Mouse (Mus musculus) yolk sac, embryonic 10.5 days (tissue): ENCODE data around the gene Nectin2.
A peak's percentile ranks its signal among the peaks of the same experiment; 100 is the strongest.
"Not testable (repeated sequence)": the region's sequence is repeated elsewhere in the genome, so short reads cannot be mapped to it uniquely, and the experiment has no call there.

ENCODE experiments used
- DNase-seq: peaks from one replicate; pipeline ENCODE4 v3.0.0-alpha.2; 2017; ENCODE audit warnings: low spot score

Gene Nectin2

DNA sequence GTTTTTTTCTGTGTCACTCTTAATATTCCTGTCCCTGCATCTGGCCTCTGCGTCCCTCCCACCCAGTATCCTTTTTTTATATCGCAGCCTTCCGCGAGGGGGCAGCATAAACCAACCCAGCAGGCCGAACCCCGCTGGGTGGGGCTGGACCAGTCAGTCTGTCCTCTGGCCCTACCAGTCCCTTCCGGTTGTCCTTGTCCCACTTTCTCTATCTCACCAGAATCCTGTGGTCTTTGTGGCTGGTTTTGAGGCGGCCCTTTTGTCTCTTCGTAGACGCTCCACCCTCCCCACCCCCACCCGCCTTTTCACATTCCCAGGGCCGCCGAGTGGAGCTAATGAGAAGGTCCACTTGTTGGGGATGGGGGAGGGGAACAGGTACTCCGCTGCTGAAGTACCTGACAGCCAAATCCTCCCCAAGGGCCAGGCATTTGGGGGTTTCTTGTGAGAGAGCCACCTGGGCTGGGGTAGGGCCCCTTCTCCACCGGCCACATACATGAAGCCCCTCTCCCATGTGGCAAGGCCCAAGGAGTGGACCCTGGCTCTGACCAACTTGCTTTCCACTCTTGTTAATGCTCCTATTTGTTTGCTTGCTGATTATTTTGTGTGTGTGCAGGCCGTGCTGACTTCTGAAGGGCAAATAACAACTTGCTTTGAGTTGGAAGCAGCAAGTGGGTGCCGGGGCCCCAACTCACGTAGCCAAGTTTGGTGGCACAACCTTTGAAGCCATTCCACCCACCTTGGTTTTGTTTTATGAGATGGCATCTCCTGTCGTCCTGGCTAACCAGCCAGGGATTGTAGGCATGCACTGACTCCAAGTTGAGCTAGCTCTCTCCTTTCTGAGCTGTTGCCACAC is at the start of gene Nectin2:
Nectin2 (minus strand) TSS at position 267 of the 853 bp plus-strand sequence.
- DNase-seq, result peak; percentile 90

DNA sequence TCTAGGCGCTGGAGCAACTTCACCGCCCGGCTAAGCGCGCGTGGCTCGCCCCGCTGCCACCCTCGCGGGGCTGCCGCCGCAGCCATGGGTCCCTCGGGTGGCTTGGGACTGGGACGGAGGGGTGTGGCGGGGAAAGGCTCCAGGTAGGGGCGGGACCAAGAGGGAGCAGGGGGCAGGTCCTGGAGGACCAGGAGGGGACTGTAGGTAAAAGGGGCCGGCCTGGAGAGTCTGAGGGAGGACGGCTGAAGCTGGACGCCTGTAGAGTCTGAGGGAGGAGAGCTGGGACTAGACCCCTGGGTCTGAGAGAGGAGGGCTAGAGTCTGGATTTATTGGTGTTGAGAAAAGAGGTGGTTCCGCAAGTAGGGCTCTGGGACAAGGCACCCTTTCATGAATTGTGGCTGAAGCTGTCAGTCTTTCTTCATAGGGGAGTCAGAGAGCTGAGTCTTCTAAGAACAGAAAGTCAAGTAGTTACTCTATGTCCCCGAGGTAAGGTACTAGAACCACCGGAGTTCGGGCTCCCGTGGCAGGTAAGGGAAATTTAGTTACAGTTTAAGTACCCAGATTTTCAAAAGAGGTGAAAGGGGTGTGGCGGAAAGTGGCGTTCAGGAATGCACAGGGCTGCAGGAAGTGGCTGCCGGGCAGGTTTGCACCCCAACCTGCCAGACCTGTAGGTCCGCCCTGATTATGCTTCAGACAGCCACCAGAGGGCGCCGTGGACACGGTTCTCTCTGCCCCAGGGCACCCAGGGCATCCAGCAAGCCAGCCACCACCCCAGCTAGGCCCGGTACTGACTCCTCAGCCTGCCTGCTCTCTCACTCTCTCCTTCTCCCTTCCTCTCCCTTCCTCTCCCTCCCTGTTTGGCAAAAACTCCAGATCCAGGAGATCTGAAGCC is 46.7 kb upstream of the Nectin2 start, which contains the start of gene Cblc:
Cblc (minus strand) TSS at position 113 of the 892 bp plus-strand sequence.
- peak; percentile 71 for DNase-seq

DNA sequence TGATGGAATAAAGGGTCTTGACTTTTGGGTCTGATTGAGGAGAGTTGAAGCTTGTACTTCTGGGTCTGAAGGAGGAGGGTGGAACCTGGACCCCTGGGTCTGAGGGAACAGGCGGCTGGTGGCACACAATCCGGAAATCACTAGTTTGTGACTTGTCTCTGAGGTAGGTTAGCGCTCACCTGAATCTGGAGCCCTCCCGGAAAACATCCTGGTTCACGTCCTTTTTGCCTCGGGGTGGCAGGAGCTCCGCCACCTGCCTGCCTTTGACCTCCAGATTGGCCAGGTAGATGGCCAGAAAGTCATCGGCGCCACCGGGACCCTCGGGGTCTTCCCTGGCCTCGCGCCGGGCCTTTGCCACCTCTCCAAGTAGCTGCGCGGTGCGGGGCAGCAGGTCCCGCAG is 46.0 kb upstream of the Nectin2 start:
- no peak for DNase-seq

DNA sequence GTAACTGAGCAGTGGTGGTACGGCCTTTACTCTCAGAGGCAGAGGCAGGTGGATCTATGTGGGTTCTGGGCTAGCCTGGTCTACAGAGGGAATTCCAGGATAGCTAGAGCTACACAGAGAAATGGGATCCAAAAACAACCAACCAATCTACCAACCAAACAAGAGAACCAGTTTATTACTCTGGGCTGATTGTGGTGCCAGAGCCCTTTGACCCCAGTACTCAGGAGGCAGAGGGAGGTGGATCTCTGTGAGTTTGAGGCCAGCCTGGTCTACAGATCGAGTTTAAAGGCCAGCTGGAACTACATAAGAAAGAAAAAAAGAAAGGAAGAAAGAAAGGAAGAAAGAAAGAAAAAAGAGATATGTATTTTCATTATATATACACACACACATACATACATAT is 45.0 kb upstream of the Nectin2 start:
- DNase-seq, result no peak

DNA sequence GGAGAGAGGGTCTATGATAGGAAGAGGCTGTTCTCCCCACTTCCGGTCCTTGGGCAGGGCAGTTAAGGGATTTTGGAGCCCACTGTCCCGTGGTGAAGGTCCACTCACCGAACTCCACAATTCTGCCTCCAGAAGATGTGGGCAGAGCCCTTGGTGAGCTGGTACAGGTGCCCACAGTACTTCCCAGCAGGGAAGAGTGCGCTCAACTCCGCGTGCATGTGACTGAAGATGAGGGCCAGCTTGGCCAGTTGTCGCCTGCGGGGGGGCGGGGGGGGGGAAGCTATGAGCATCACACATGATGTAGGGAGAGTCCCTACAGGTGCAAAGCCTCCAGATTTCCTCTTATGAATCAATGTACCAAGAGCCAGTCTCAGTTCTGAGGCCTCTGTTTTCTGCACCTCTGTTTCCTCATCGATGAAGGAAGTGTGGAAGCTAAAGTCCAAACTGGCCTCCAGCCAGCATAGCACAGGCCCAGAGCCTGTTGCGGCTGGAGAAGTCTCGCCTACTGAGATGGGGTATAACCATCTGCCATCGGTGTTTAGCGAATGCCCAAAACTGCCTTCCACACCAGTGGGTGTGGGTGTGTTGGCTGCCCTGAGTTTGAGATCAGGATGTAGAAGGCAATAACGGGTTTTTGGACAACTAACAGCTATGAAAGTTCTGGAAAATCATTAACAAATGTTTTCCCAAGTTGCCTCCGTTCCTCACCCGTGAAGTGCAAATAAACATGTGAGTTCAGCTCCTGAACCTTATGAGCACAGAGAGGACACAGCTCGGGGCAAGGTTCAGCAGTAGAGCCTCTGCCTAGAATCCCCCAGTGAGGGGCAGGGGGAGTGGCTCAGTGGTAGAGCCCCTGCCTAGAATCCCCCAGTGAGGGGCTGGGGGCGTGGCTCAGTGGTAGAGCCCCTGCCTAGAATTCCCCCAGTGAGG is 42.7 kb upstream of the Nectin2 start:
- DNase-seq, result peak; percentile 63

DNA sequence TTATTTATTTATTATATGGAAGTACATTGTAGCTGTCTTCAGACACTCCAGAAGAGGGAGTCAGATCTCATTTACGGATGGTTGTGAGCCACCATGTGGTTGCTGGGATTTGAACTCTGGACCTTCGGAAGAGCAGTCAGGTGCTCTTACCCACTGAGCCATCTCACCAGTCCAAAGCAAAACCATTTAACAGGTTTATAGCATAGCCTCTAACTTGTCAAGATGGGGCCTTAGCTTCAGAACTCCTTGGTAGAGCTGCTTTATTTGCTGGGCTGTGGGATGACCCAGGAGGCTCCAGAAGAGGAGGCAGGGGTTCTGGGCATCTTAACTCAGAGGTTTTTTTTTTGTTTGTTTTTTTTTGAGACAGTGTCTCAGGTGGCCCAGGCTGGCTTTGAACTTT is 41.2 kb upstream of the Nectin2 start:
- DNase-seq, result not testable (repeated sequence)

DNA sequence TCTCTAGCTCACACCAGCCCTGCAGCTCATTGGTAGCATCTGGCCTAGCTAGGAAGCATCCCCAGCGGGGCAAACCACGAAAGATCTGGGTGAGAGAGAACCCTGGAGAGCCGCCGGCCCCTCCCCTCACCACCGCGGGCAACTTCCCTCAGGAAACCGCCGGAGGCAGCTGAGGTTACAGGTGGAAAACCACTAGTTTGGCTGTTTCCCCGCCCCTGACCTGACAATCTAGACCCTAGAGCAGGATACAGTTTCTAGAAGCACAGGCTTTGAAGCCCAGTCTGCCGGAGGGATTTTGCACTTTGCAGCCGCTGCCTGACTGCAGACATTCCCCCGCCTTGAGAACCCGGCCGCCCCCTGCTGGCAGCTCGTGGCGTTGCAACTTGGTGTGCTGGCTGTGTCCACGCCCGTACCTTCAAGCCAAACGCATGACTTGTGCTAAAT is 39.6 kb upstream of the Nectin2 start:
- DNase-seq, result peak; percentile 86

DNA sequence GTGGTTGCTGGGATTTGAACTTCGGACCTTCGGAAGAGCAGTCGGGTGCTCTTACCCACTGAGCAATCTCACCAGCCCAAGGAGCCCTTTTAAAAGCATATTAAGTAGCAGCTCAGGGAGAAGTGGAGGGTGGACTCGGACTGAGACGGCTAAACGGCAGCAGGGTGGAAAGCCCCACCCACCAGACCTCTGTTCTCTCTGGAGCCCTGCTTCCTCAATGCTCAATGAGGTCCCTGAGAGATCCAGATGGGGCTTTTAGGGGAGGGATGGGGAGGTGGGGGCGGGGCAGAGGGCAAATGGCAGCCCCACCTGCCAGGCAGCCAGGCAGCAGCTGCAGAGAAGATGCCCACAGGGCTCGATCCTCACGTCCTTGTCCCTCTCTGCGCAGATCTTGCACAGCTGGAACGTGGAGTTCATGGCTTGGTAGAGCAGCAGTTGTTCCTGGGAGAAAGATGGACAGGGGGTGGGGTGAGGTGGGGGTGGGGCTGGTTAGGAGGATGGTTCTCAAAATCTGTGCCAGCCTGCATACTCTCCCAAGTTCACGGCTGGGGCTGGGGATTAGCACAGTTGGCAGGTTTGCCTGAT is 35.7 kb upstream of the Nectin2 start:
- peak; percentile 20 for DNase-seq

DNA sequence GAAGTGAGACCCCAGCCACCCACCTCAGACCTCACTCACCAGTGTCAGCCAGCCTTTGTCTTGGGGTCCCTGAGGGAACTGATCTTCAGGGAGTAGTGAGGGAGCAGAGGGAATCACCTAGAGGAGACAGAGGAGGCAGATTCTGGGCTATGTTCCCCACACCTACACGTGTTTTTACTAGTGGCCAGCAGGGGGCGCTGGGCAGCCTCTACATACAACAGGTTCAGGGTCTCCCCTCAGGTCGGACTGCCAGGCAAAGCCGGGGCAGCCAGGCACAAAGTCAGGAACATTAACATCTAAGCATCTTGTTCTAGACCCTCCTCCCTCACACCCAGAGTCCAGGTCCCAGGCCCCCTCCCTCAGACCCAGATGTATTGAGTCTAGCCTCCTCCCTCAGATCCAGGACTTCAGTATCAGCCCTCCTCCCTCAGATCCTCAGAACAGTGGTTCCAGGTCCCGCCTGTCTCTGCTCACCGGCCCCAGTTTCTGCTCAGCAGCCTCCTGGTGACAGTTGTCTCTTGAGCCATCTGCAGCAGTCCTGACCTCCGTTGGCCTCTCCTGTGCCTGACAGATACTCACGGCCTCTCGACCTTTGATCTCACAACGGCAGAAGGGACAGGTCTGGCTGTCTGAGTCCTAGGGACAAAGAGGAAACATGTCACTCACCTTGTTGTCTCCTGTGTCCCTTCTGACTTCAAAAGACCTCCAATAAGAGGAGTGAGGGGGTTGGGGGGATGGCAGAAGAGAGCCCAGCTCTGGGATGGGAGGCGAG is 34.7 kb upstream of the Nectin2 start:
- peak; percentile 87 for DNase-seq

DNA sequence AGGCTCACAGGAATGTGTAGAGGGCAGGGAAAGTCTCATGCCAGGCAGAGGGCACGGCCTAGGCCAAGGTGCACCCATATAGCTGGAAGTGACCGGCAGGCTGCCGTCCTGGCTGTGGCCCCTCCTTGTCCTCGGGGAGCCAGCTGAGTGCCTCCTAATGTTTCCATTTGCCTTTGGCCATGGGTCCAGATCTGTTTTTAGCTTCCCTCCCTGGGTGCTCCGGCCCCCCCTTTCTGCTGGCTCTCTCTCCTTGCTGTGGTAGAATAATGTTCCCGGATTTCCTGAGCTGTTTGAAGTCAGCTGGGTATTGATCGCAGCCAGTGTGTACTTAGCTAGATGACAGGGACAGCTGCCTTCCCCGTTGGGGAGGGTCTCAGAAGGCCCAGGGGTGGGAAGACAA is 33.3 kb upstream of the Nectin2 start:
- DNase-seq, result no peak

DNA sequence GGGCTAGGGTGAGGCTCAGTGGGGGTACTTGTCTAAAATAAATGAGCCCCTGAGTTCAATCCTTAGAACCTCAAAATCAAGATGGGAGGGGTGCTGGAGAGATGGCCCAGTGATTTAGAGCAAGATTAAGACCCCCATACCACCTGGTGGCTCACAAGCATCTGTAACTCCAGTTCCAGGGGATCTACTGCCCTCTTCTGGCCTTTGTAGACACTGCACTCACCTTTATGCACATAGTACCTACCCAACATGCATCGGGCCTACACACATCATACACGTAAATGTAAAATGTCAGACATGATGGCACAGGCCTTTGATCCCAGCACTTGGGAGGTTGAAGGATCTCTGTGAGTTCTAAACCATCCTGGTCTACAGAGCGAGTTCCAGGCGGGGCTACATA is 32.4 kb upstream of the Nectin2 start:
- DNase-seq, result no peak

DNA sequence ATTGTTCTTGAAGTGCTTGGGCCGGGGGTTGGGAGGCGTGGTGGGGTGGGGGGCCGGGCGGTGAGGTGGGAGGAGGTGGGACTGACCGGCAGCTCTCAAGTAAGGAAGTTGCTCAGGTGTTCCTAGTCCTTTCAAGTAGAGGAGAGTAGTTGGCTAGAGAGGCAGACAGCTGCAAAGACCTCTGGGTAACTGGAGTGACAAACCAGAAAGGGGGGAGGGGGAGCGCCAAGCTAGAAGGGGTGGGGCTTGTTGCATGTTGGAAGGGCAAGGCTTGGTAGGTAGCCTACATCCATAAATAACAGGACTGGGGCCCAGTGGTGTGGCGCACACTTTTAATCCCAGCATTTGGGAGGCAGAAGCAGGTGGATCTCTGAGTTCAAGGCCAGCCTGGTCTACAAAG is 31.5 kb upstream of the Nectin2 start:
- no peak for DNase-seq

DNA sequence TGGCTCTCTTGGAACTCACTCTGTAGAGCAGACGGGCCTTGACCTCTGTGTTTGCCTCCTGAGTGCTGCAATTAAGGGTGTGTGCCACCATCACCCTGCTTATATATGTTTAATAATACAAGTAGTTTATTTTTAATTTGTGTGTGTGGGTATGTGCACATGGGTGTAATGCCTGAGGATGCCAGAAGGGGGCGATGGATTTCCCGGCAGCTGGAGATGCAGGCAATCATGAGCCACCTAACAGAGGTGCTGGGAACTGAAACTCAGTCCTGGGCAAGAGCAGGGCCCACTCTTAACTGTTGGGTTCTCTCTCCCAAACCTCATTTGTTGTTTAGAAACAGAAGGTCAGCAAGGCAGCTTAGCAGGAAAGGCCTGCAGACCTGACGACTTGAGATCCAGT is 29.6 kb upstream of the Nectin2 start:
- DNase-seq, result no peak

DNA sequence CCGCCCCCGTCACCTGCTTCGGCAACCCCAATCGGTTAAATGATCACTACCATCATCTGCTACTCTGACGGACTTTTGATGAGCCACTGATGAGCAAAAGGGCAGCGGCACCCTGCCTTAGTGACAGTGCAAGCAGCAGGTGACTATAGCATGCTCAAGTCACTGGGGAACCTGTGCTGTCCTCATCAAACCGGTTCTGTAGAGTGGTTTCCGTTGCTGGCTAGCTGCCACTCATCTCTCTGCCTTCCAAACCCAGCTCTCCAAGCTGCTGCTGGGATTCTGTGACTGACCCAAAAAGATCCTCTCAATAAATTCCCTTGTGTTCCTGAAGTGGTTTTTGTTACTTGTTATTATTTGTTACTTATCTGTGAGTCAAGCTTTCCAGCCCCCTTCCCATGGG is 28.4 kb upstream of the Nectin2 start:
- no peak for DNase-seq

DNA sequence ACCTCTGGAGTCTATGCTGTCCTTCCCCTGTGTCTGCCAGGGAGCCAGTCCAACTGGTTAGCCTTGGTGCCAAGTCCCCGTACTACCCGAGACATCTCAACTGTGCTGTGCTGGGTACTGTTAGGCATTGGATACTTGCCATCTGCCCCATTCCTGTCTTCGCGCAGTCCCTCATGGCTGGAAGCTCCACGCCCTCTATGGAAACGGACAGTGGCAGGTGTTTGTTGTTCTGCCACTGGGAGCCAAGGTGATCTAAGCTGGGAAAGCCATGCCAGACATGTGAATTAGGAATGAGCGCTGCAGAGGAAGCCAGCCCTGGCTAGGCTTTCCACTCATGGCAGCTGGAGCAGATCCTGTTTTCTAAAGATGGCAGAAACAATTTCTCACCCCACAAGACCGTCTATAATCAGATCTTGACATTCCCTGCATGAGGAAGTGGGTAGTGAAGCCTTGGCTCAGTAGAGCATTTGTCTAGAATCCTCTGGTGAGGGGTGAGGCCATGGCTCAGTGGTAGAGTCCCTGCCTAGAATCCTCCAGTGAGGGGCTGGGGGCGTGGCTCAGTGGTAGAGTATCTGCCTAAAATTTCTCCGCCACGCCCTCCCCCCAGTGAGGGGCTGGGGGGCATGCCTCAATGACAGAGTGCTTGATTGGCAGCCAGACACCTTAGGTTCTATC is 26.9 kb upstream of the Nectin2 start:
- DNase-seq, result no peak

DNA sequence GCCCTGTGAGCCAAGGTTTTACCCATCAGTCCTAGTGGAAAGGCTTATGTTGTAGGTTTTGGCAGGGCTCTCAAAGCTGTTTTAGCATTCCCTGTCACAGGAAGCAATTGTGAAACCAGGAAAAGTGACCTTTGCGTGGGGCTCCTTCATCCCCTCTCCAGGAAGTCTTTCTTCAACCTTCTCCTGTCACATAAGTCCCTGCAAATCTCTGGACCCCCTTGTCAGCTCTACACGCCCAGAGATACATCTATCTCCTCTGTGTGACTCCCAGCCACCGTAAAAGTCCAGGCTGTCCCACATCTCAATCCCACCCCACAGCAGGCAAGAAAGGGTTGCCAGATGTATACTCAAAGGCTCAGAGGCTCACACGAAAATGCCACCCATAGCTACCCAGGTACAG is 21.4 kb upstream of the Nectin2 start:
- DNase-seq, result no peak

DNA sequence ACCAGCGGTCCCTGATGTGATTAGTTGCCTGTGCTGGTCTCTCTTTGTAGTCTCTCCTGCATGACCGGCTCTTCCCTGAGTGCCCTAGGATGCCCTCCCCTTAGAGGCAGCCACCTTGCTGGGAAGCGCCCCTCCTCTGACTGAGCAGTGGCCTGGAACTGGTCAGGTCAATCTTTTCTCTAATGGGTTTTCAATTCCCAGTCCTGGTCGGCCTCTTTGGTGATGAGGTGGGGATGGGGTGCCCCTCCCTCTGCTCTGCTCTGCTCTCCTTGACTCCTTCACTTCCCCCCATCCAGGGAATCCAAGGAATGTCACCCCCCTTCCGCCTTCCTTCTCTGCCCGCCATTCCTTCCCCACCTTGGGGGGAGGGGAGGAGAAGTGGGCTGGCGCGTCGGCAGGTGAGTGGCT is 20.7 kb upstream of the Nectin2 start, which contains the start of gene Bcam:
Bcam (minus strand) TSS at position 33 of the 408 bp plus-strand sequence.
- peak; percentile 94 for DNase-seq

DNA sequence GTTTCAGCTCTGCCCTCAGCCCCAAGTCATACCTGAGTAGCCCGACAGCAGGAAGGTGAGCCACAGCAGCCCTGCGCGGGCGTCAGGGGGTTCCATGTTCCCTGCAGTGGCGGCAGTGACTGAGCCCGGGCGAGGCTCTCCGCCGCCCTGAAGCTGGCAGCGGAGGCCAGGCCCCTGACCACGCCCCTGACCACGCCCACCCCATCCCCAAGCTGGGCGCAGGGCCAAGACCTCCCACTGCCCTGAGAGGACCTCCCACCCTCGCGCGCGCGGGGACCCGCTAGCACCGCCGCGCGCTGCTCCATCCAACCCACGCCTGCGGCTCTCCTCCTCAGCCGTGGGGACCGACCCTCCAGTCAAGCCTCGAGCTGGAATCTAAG is 20.1 kb upstream of the Nectin2 start:
- DNase-seq, result peak; percentile 90

DNA sequence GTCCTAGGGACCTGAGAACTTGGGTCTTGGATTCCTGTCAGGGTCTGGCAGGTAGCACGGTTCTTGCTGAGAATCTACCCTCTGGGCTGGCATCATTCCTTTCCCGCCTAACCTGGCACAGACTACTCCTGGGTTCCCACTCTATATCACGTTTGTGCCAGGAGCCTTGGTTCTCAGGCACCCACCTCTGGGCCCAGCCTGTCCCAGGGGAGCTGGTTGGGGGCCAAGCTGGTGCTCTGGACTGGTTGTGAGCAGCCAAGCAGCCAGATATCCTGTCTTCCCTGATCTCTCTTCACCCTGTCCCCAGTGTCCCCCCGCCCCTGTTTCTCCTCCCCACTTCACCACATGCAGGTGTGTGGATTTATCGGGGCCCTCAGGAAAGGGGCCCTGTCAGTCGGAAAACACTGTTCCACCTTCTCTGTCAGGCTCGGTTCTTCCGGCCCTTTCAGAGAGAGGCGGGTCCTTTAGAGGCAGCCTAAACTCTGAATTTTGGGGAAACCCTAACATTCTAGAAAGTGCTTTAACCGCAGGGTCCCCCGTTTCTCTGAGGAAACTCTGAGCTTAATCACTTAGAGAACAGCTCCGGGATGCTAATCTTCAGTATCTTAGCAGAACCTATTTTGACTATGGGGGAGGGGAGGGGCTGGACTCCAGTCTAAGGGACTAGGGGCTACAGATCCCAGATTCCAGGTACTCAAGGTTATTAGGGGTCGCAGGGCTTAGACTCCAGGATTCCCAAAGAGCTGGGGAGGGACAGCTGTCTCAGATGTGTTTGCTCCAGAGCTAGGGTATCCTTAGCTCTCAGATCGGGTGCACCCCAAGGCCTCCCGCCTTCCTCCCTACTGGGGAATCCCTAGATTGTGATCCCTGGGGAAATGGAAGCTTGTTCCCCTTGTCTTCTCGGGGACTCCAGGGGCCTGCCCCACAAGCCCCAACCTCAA is 19.4 kb upstream of the Nectin2 start:
- no peak for DNase-seq
